Mouse (Mus musculus) heart, embryonic 14.5 days (tissue): Measurements from ENCODE around the gene Hist1h4n. TPM values are rescaled to one million over a fixed set of nuclear protein-coding genes. Genes with fewer than 3 reads are reported as not detected.
"Not testable (repeated sequence)": the region's sequence is repeated elsewhere in the genome, so short reads cannot be mapped to it uniquely, and the experiment has no call there.

ENCODE experiments used
- ATAC-seq: fragments of 200-750 bp; cut with Nextera tagmentation; 2 replicates; pipeline ENCODE4 v1.8.0; 2017; ENCODE audit warnings: low read depth, moderate TSS enrichment; ENCODE audit not compliant: insufficient number of reproducible peaks, insufficient read depth, low FRiP score
- H3K27ac ChIP-seq, 2 experiments: fragments of 200-500 bp in 1 of 2; fragments of 300-500 bp in 1 of 2; sonication (generic) in 1 of 2; replicated peaks in 1 of 2; 2 replicates each; pipeline ENCODE4 v1.5.1; 2012 to 2014; ENCODE audit warnings: low read depth in 2 of 2, low read length in 2 of 2, control low read depth in 1 of 2, mild to moderate bottlenecking in 1 of 2, mixed read lengths in 1 of 2; ENCODE audit not compliant: control insufficient read depth in 1 of 2, insufficient read depth in 1 of 2
- H3K27me3 ChIP-seq: fragments of 300-500 bp; sonication (generic); 2 replicates; pipeline ENCODE4 v1.6.1; 2014; ENCODE audit warnings: mild to moderate bottlenecking, low read length, control low read depth; ENCODE audit not compliant: control insufficient read depth, insufficient read depth
- H3K36me3 ChIP-seq: fragments of 300-500 bp; sonication (generic); 2 replicates; pipeline ENCODE4 v1.6.1; 2014; ENCODE audit warnings: mild to moderate bottlenecking, control low read depth, low read length, mixed read lengths; ENCODE audit not compliant: control insufficient read depth, insufficient read depth
- H3K4me1 ChIP-seq, 2 experiments: fragments of 200-500 bp in 1 of 2; fragments of 300-500 bp in 1 of 2; sonication (generic) in 1 of 2; 2 replicates each; pipeline ENCODE4 v1.6.1; 2012 to 2014; ENCODE audit warnings: low read length in 2 of 2, control low read depth in 1 of 2, mixed read lengths in 1 of 2; ENCODE audit not compliant: control insufficient read depth in 2 of 2, insufficient read depth in 2 of 2
- H3K4me2 ChIP-seq: fragments of 300-500 bp; sonication (generic); 2 replicates; pipeline ENCODE4 v1.6.1; 2014; ENCODE audit warnings: mild to moderate bottlenecking, low read length
- H3K4me3 ChIP-seq, 2 experiments: fragments of 200-500 bp in 1 of 2; fragments of 300-500 bp in 1 of 2; sonication (generic) in 1 of 2; 2 replicates each; pipeline ENCODE4 v1.5.1; 2012 to 2014; ENCODE audit warnings: low read length in 2 of 2, mild to moderate bottlenecking in 2 of 2, control low read depth in 1 of 2, low read depth in 1 of 2, moderate library complexity in 1 of 2; ENCODE audit not compliant: control insufficient read depth in 1 of 2, insufficient read depth in 1 of 2
- H3K9ac ChIP-seq: fragments of 300-500 bp; sonication (generic); 2 replicates; pipeline ENCODE4 v1.6.1; 2014; ENCODE audit warnings: mild to moderate bottlenecking, low read length
- H3K9me3 ChIP-seq: fragments of 300-500 bp; sonication (generic); 2 replicates; pipeline ENCODE4 v1.6.1; 2016; ENCODE audit warnings: low read length, control low read depth; ENCODE audit not compliant: control insufficient read depth
- WGBS: fragments of 180-500 bp; shearing (Covaris S2); extraction: QIAGEN DNeasy Blood & Tissue Kit; methylation state at CpG from one replicate; pipeline ENCODE4 v1.1.7; 2014; 5-methylcytosine and 5-hydroxymethylcytosine counted together
- polyA plus RNA-seq: library from polyadenylated mRNA; unstranded; fragments of >200 nt; fragmentation: Nextera tagmentation; extraction: Ambion mirVana; gene quantifications from 2 replicates; pipeline ENCODE4 v1.2.1, GENCODE M21; 2014

Hist1h4n gene
- polyA plus RNA-seq, 1 experiment from 2014 or later, result 10.4 TPM

GRCm38 (mm10) chr13:21812092-21812491 is 19.9 kb downstream of the Hist1h4n start:
- Histone ChIP-seq H3K4me2 (peak overlapping the region; percentile 47; the same call in 1 of the 2 replicates), H3K4me3 (peak overlapping the region in 1 of 2 experiments; percentile 23; a peak in 2 of 4 replicates)
- H3K36me3 ChIP-seq, H3K4me1 ChIP-seq, H3K27ac ChIP-seq, H3K9me3 ChIP-seq, H3K9ac ChIP-seq, H3K27me3 ChIP-seq: not testable (repeated sequence)
- peak; percentile 48; the same call in 1 of the 2 replicates for ATAC-seq
- WGBS, result under 1% methylated on average over 13 of the region's 14 CpGs

DNA sequence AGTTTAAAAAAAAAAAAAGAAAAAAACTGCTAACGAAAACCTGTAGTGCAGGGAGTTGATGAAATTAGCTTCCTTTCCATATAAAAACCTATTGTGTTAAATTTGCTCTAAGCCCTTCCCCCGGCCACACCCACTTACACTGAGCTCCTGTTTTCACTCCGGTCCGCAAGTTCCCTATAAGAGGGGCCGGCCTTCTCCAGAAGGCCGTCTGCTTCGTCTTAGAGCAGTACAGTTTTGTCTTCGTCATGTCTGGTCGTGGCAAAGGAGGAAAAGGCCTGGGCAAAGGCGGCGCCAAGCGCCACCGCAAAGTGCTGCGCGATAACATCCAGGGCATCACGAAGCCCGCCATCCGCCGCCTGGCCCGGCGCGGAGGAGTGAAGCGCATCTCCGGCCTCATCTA is 20.5 kb downstream of the Hist1h4n start, which contains the start of gene Hist1h4m:
Gene Hist1h4m (plus strand): TSS at position 208 of the 400 bp plus-strand sequence.
- not testable (repeated sequence) for H3K4me1 ChIP-seq, H3K27me3 ChIP-seq, H3K9ac ChIP-seq, H3K36me3 ChIP-seq, H3K9me3 ChIP-seq, H3K27ac ChIP-seq
- Histone ChIP-seq H3K4me3 (peak within 1 kb of the TSS in 1 of 2 experiments; percentile 23; a peak in 2 of 4 replicates), H3K4me2 (peak within 1 kb of the TSS; percentile 47; the same call in 1 of the 2 replicates)
- no CpG with 5 or more reads among the region's 24 CpGs for WGBS
- ATAC-seq, result 0 out of 2 replicates have a peak, but pooled peaks have one; percentile 55

DNA sequence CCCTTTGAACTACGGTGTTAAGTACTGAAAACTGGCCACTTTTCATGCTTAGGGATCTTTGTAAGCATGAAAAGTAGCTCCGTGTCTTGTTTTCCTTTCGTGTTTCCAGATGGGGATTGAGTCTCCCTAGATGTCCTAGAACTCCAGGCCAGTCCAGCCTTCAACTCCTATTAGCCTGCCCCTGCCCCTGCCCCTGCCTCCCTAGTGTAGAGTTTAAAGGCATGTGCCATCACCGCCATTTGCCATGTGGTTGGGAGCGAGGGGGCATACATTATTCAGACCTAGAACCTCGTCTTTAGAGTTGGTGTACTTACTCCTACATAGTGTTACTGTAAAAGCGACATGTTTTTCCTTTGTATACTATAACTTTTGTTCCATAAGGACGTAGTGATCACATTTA is 20.9 kb downstream of the Hist1h4n start:
- H3K27me3 ChIP-seq, H3K4me2 ChIP-seq, H3K4me3 ChIP-seq, H3K4me1 ChIP-seq, H3K27ac ChIP-seq, H3K9ac ChIP-seq, H3K36me3 ChIP-seq, H3K9me3 ChIP-seq: not testable (repeated sequence)
- ATAC-seq, result peak; percentile 22; the same call in 1 of the 2 replicates
- WGBS, result no CpG with 5 or more reads among the region's 8 CpGs

DNA sequence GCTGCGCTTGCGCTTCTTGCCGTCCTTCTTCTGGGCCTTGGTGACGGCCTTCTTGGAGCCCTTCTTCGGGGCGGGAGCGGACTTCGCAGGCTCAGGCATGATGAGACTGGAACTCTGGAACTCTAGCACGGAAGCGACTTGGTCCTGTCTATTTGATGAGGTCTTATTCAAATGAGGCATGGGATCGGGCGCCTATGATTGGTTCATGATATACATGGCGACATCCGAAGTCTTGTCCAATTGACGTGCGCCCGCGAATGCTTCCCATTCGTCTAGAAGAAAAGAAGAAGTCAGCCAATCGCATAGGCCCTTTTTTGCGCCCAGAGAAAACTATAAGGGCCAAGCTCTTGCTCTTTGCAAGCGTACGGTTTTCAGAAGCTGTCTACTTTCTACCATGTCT is 21.9 kb downstream of the Hist1h4n start, which contains the start of the genes Hist1h2bq and Hist1h2ao:
Gene Hist1h2bq (minus strand): TSS at position 125 of the 400 bp plus-strand sequence.
Gene Hist1h2ao (plus strand): TSS at position 393 of the 400 bp plus-strand sequence.
- ATAC-seq, result peak; percentile 96
- no CpG with 5 or more reads among the region's 23 CpGs for WGBS

GRCm38 (mm10) chr13:21803058-21803457 is 28.9 kb downstream of the Hist1h4n start:
- not testable (repeated sequence) for H3K9ac ChIP-seq, H3K9me3 ChIP-seq, H3K4me2 ChIP-seq, H3K36me3 ChIP-seq, H3K27me3 ChIP-seq, H3K4me1 ChIP-seq, H3K4me3 ChIP-seq, H3K27ac ChIP-seq
- 0 out of 2 replicates have a peak, but pooled peaks have one; percentile 38 for ATAC-seq
- no CpG with 5 or more reads among the region's 4 CpGs for WGBS

More for the DNA sequence above, 21.9 kb downstream of the Hist1h4n start, which contains the start of the genes Hist1h2bq and Hist1h2ao:
- not testable (repeated sequence) for H3K4me3 ChIP-seq, H3K27ac ChIP-seq, H3K4me1 ChIP-seq, H3K27me3 ChIP-seq, H3K4me2 ChIP-seq, H3K36me3 ChIP-seq, H3K9me3 ChIP-seq, H3K9ac ChIP-seq

DNA sequence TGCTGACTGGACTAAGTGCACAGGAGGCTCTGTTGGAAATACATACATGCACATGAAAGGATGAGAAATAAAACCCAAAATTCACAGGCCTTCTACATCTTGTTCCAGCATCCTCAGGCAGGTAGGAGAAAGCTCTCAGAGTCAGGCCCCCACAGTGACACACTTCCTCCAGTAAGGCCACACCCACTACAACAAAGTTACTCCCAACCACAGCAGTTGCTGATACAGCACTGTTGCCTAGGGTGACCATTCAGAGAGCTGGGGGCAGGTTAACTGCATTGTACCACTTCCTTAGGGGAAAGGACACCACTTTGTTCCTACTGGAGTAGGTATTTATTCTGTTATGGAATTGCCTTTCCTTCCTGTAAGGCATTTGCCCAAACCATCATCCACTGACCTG is 34.8 kb downstream of the Hist1h4n start:
- not testable (repeated sequence) for ATAC-seq, H3K27ac ChIP-seq, H3K4me3 ChIP-seq, H3K9ac ChIP-seq, H3K9me3 ChIP-seq, H3K4me2 ChIP-seq, H3K36me3 ChIP-seq, H3K4me1 ChIP-seq, H3K27me3 ChIP-seq

DNA sequence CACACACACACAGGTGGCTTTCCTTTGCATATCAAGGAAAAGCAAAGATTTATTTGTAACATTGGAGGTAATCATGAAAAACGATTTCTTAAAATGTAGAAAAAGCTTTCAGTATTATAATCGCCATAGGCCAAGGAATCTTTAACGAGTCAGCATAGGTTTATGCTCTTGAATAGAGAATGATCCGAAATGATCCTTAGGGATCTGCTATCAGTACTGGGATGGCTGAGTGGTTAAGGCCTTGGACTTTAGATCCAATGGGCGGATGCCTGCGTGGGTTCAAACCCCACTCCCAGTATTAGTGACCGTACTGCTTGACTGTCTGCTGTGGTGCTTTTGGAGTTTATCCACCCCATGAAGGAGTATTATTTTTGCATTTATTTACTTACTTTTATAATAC is 36.4 kb downstream of the Hist1h4n start:
- Histone ChIP-seq H3K27ac (no peak overlapping the region), H3K9me3 (no peaks in the 10 kb centered on the region), H3K9ac (no peak overlapping the region), H3K36me3 (no peaks in the 10 kb centered on the region), H3K27me3 (no peaks in the 10 kb centered on the region), H3K4me1 (peaks cover under 1 to 5% of the 10 kb centered on the region in 2 experiments; a peak in 1 of 4 replicates), H3K4me3 (no peak overlapping the region), H3K4me2 (no peak overlapping the region)
- no peak for ATAC-seq
- 91% methylated on average over 7 of the region's 7 CpGs for WGBS
